Mouse (Mus musculus) midbrain, postnatal 0 days (tissue): ENCODE measurements around the gene Pla1a. TPM values are rescaled to one million over a fixed set of nuclear protein-coding genes. Genes with fewer than 3 reads are reported as not detected.

ENCODE experiments used
- ATAC-seq: fragments of 200-750 bp; cut with Nextera tagmentation; 2 replicates; pipeline ENCODE4 v1.8.0; 2017; ENCODE audit warnings: moderate number of reproducible peaks, mild to moderate bottlenecking, moderate TSS enrichment, moderate library complexity; ENCODE audit not compliant: low FRiP score
- DNase-seq: peaks from one replicate; pipeline ENCODE4 v3.0.0-alpha.2; 2015; ENCODE audit warnings: low spot score
- H3K27ac ChIP-seq: fragments of 300-500 bp; sonication (generic); 2 replicates; pipeline ENCODE4 v1.5.1; 2014; ENCODE audit warnings: low read depth, mild to moderate bottlenecking, low read length, mixed read lengths
- H3K27me3 ChIP-seq: fragments of 300-500 bp; sonication (generic); 2 replicates; pipeline ENCODE4 v1.6.1; 2014; ENCODE audit warnings: low read length, control low read depth, mixed read lengths; ENCODE audit not compliant: insufficient read depth
- H3K36me3 ChIP-seq: fragments of 300-500 bp; sonication (generic); 2 replicates; pipeline ENCODE4 v1.6.1; 2014; ENCODE audit warnings: low read length, control low read depth, mixed read lengths; ENCODE audit not compliant: insufficient read depth
- H3K4me1 ChIP-seq: fragments of 300-500 bp; sonication (generic); 2 replicates; pipeline ENCODE4 v1.6.1; 2014; ENCODE audit warnings: mild to moderate bottlenecking, control low read depth, antibody characterized with exemption, low read length, mixed read lengths; ENCODE audit not compliant: insufficient read depth
- H3K4me2 ChIP-seq: fragments of 300-500 bp; sonication (generic); 2 replicates; pipeline ENCODE4 v1.6.1; 2014; ENCODE audit warnings: low read depth, mild to moderate bottlenecking, low read length, mixed read lengths; ENCODE audit not compliant: poor library complexity, severe bottlenecking
- H3K4me3 ChIP-seq: fragments of 300-500 bp; sonication (generic); 2 replicates; pipeline ENCODE4 v1.5.1; 2014; ENCODE audit warnings: low read depth, mild to moderate bottlenecking, low read length, moderate library complexity
- H3K9ac ChIP-seq: fragments of 300-500 bp; sonication (generic); replicated peaks from 2 replicates; pipeline ENCODE4 v1.6.1; 2014; ENCODE audit warnings: mild to moderate bottlenecking, low read length, moderate library complexity, mixed read lengths; ENCODE audit not compliant: poor library complexity, severe bottlenecking
- H3K9me3 ChIP-seq: fragments of 300-500 bp; sonication (generic); 2 replicates; pipeline ENCODE4 v1.6.1; 2016; ENCODE audit warnings: low read length, control low read depth
- CTCF ChIP-seq: IDR thresholded peaks from 2 replicates; pipeline ENCODE4 v1.5.1; 2016; ENCODE audit warnings: antibody characterized with exemption, mild to moderate bottlenecking
- WGBS: fragments of 180-500 bp; shearing (Covaris S2); extraction: QIAGEN DNeasy Blood & Tissue Kit; methylation state at CpG from one replicate; pipeline ENCODE4 v1.1.7; 2014; 5-methylcytosine and 5-hydroxymethylcytosine counted together
- polyA plus RNA-seq: library from polyadenylated mRNA; unstranded; fragments of >200 nt; fragmentation: Nextera tagmentation; extraction: Ambion mirVana; gene quantifications from 2 replicates; pipeline ENCODE4 v1.2.1, GENCODE M21; 2015
- total RNA-seq: library from RNA; depleted of rRNA; stranded (reverse); fragments of >200 nt; gene quantifications from 2 replicates; pipeline ENCODE4 v1.2.3, GENCODE M21; 2014

Pla1a gene
- total and polyA plus RNA-seq, 2 experiments from 2014 or later, result 1.4 to 1.6 TPM

DNA sequence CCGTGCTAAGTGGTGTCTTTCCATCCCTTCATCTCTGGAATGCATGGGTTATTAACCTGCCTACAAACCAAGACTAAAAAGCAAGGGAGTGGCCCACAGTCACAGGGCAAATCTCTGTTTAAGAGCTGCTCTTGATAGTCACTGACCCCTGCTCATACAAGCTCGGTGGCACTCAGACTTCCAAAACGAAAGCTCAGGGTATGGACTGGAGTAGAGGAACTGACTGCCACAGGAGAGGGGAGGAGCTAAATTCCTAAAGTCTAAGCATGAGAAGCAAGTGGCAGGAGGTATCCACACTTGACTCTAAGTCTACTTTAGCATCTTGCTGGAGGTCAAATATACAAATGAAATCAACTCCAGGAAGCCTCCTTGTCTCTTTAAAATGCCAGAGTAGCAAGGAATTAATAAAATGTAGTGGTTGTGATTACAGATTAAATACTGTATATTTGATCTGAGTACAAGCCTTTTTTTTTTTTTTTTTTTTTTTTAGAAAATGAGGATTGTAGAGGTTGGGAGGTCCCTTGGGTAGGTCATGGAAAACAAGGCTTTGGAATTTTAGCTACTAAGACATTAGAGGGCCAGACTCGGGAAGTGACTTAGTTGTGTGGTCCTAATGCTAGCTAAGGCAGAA lies 42.9 kb upstream of the Pla1a start:
- ATAC-seq (no peak), DNase-seq (no peak)
- Histone ChIP-seq H3K4me3 (no peak overlapping the region), H3K27ac (no peak overlapping the region), H3K9ac (no peak overlapping the region), H3K36me3 (no peaks in the 10 kb centered on the region), H3K4me1 (no peaks in the 10 kb centered on the region), H3K9me3 (no peaks in the 10 kb centered on the region), H3K27me3 (no peaks in the 10 kb centered on the region), H3K4me2 (peak overlapping the region; percentile 55)
- TF ChIP-seq CTCF, result no peak
- WGBS, result 65% methylated on average over 4 of the region's 4 CpGs

DNA sequence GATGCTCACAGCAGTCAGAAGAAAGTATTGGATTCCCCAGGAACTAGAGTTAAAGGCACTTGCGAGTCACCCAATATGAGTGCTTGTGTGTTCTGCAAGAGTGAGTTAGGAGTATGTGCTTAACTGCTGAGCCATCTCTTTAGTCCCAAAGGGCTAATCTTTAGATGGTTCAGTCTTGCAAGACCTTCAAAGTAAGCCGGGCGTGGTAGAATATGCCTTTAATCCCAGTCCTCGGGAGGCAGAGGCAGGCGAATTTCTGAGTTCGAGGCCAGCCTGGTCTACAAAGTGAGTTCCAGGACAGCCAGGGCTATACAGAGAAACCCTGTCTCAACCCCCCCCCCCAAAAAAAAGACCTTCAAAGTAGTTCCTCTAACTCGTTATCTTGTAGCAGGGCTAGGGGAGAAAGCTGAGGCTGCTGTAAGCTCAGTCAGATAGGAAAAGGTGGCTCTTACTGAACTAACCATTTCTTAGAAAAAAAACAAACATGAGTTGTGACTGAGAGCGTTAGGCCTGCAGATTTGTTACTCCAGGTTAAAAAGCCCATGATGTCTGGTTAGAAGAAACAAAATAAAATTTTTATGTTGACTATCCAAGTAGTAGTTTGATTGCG lies 41.8 kb upstream of the Pla1a start:
- no peaks in the 10 kb centered on the region for H3K4me1 ChIP-seq
- no peak overlapping the region for H3K9ac ChIP-seq
- no peak overlapping the region for H3K4me2 ChIP-seq
- DNase-seq (no peak), ATAC-seq (no peak)
- no peak overlapping the region for H3K27ac ChIP-seq
- H3K27me3 ChIP-seq, result no peaks in the 10 kb centered on the region
- 93% methylated on average over 9 of the region's 9 CpGs for WGBS
- H3K4me3 ChIP-seq, result no peak overlapping the region
- no peaks in the 10 kb centered on the region for H3K36me3 ChIP-seq
- TF ChIP-seq CTCF, result no peak
- H3K9me3 ChIP-seq, result no peaks in the 10 kb centered on the region

DNA sequence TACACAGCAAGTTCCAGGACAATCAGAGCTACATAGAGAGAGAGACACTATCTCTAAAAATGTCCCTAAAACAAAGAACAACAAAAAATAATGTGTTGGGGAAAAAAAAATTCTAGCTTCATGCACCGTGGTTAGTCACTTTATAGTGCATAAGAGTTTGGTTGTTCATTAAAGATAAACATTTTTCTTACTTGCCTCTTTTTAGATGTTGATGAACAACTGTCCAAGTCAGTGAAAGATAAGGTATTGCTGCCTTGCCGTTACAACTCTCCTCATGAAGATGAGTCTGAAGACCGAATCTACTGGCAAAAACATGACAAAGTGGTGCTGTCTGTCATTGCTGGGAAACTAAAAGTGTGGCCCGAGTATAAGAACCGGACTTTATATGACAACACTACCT lies 40.7 kb upstream of the Pla1a start:
- no peak overlapping the region for H3K4me3 ChIP-seq
- no peaks in the 10 kb centered on the region for H3K36me3 ChIP-seq
- no peak overlapping the region for H3K27ac ChIP-seq
- no peak overlapping the region for H3K9ac ChIP-seq
- no peaks in the 10 kb centered on the region for H3K9me3 ChIP-seq
- DNase-seq (no peak), ATAC-seq (no peak)
- no peak for TF ChIP-seq CTCF
- no peaks in the 10 kb centered on the region for H3K27me3 ChIP-seq
- WGBS, result 94% methylated on average over 5 of the region's 5 CpGs
- no peak overlapping the region for H3K4me2 ChIP-seq
- H3K4me1 ChIP-seq, result no peaks in the 10 kb centered on the region

DNA sequence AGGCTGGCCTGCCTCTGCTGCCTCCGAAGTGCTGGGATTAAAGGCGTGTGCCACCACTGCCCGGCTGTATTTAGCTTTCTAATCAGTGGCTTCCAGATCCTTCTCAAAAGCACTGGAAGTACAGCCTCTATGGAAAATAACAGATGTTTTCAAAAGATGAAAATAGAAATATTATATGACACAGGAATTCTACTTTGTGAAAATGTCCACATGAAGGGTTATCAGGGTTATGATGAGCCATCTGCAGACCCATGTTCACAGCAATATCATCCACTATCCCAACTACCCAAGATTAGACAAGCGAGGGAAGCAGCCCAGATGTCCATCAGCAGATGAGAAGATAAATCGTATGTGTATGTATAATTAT lies 39.5 kb upstream of the Pla1a start:
- TF ChIP-seq CTCF, result no peak
- Histone ChIP-seq H3K27ac (no peak overlapping the region), H3K4me1 (no peaks in the 10 kb centered on the region), H3K36me3 (no peaks in the 10 kb centered on the region), H3K9ac (no peak overlapping the region), H3K4me3 (no peak overlapping the region), H3K9me3 (no peaks in the 10 kb centered on the region), H3K27me3 (no peaks in the 10 kb centered on the region), H3K4me2 (no peak overlapping the region)
- no peak for DNase-seq
- no peak for ATAC-seq
- WGBS, result 93% methylated on average over 5 of the region's 5 CpGs

DNA sequence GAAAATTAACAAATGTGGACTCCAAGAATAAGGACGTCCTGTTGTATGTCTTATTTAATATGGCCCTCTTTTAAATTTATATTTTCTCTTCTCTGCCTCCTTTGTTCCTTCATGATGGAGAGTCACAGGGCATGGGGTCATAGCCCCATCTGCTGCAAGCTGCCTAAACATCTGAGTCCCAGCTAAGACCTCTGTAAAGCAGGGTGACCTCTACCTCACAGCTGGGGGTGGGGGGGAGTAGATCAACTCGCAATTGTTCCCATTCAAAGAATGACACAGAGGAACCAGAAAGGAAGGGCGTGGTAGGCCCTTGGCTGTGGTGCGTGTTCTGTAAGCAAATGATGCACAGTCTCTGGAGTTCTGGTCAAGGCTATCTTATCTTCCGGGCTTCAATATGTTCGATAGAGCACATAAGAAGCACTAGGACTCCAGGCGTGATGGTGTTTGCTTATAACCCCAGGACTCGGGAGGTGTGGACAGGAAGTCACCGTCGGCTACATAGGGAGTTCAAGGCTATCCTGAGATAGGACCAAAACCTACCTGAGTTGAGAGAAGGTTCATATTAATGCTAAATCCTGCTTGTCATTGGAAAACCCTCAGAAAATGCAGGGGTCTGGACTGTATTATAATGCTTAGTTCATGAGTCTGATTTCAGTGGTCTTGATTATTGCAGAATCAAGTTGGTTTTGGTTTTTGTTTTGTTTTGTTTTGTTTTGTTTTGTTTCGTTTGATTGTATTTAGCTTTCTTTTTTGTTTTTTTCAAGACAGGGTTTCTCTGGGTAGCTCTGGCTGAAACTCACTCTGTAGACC lies 39.0 kb upstream of the Pla1a start:
- H3K36me3 ChIP-seq, result no peaks in the 10 kb centered on the region
- no peak overlapping the region for H3K4me3 ChIP-seq
- WGBS, result 86% methylated on average over 11 of the region's 11 CpGs
- no peak overlapping the region for H3K9ac ChIP-seq
- no peaks in the 10 kb centered on the region for H3K27me3 ChIP-seq
- H3K4me1 ChIP-seq, result no peaks in the 10 kb centered on the region
- DNase-seq, result no peak
- H3K4me2 ChIP-seq, result no peak overlapping the region
- TF ChIP-seq CTCF, result no peak
- no peaks in the 10 kb centered on the region for H3K9me3 ChIP-seq
- no peak overlapping the region for H3K27ac ChIP-seq
- no peak for ATAC-seq

GRCm38 (mm10) chr16:38469437-38469836 lies 36.5 kb upstream of the Pla1a start:
- no peak for TF ChIP-seq CTCF
- Histone ChIP-seq H3K4me2 (no peak overlapping the region), H3K4me1 (no peaks in the 10 kb centered on the region), H3K4me3 (no peak overlapping the region), H3K9me3 (no peaks in the 10 kb centered on the region), H3K27ac (no peak overlapping the region), H3K27me3 (no peaks in the 10 kb centered on the region), H3K36me3 (no peaks in the 10 kb centered on the region), H3K9ac (no peak overlapping the region)
- ATAC-seq, result no peak
- WGBS, result 71% methylated on average over 8 of the region's 8 CpGs
- DNase-seq, result no peak
